Mouse (Mus musculus) small intestine, adult 2 months (tissue): Measurements from ENCODE around the gene Klf9. TPM values are rescaled to one million over a fixed set of nuclear protein-coding genes. Genes with fewer than 3 reads are reported as not detected.

Experiments
- H3K27ac ChIP-seq: fragments of 200-500 bp; 2 replicates; pipeline ENCODE4 v1.5.1; 2012; ENCODE audit warnings: low read depth, low read length, control low read depth, inconsistent platforms; ENCODE audit not compliant: insufficient read depth
- H3K27me3 ChIP-seq: fragments of 200-500 bp; 2 replicates; pipeline ENCODE4 v1.6.1; 2012; ENCODE audit warnings: mild to moderate bottlenecking, moderate library complexity, low read length, inconsistent platforms; ENCODE audit not compliant: control insufficient read depth, insufficient read depth
- H3K36me3 ChIP-seq: fragments of 200-500 bp; 2 replicates; pipeline ENCODE4 v1.6.1; 2012; ENCODE audit warnings: mild to moderate bottlenecking, low read length, control low read depth, inconsistent platforms; ENCODE audit not compliant: control insufficient read depth, insufficient read depth
- H3K4me1 ChIP-seq: fragments of 200-500 bp; 2 replicates; pipeline ENCODE4 v1.6.1; 2012; ENCODE audit warnings: low read length, inconsistent platforms, mixed read lengths; ENCODE audit not compliant: control insufficient read depth, insufficient read depth, insufficient read length
- H3K4me3 ChIP-seq: fragments of 200-500 bp; 2 replicates; pipeline ENCODE4 v1.5.1; 2012; ENCODE audit warnings: low read depth, mild to moderate bottlenecking, control low read depth, inconsistent platforms, low read length, moderate library complexity
- CTCF ChIP-seq: fragments of 200-500 bp; IDR thresholded peaks from 2 replicates; pipeline ENCODE4 v1.5.1; 2012; ENCODE audit warnings: low read depth, mild to moderate bottlenecking, control low read depth, inconsistent platforms, low read length, moderate library complexity, mixed read lengths; ENCODE audit not compliant: insufficient replicate concordance, insufficient read length; ENCODE audit errors: extremely low read depth
- POLR2A ChIP-seq: fragments of 200-500 bp; IDR thresholded peaks from 2 replicates; pipeline ENCODE4 v1.6.1; 2012; ENCODE audit warnings: low read depth, mild to moderate bottlenecking, control low read depth, inconsistent platforms, low read length, moderate library complexity
- WGBS: fragments of 180-500 bp; shearing (Covaris S2); methylation state at CpG from one replicate; pipeline ENCODE4 v1.1.7; 2018; 5-methylcytosine and 5-hydroxymethylcytosine counted together
- polyA plus RNA-seq: library from polyadenylated mRNA; depleted of rRNA; stranded (reverse); fragments of >200 nt; gene quantifications from 2 replicates; pipeline ENCODE4 v1.2.3, GENCODE M21; 2012

The Klf9 gene
- polyA plus RNA-seq, 1 experiment, result 16.2 TPM

GRCm38 (mm10) chr19:23153606-23154127, 12.6 kb downstream of the Klf9 start:
- H3K36me3 ChIP-seq, result no peaks in the 10 kb centered on the region
- peaks cover 32% of the 10 kb centered on the region for H3K4me1 ChIP-seq
- H3K27me3 ChIP-seq, result no peaks in the 10 kb centered on the region
- no peak overlapping the region for H3K4me3 ChIP-seq
- H3K27ac ChIP-seq, result no peak overlapping the region
- 89% methylated on average over 5 of the region's 5 CpGs for WGBS
- TF ChIP-seq CTCF, result no peak
- TF ChIP-seq POLR2A, result no peak

- Histone ChIP-seq H3K36me3 (peaks cover 4% of the 10 kb centered on the region), H3K4me1 (peaks cover 17% of the 10 kb centered on the region; the same call in 1 of the 2 replicates), H3K27ac (peak overlapping the region; percentile 16; the same call in 1 of the 2 replicates), H3K4me3 (no peak overlapping the region), H3K27me3 (no peaks in the 10 kb centered on the region)
- WGBS, result 68% methylated on average over 10 of the region's 10 CpGs
- TF ChIP-seq CTCF, result no peak
- TF ChIP-seq POLR2A, result no peak
Observed at GRCm38 (mm10) chr19:23159780-23160395, 18.9 kb downstream of the Klf9 start.

- TF ChIP-seq POLR2A (no peak), CTCF (no peak)
- H3K27ac ChIP-seq, result no peak overlapping the region
- 44% methylated on average over 8 of the region's 8 CpGs for WGBS
- H3K4me3 ChIP-seq, result no peak overlapping the region
- H3K36me3 ChIP-seq, result peaks cover 14% of the 10 kb centered on the region
- H3K27me3 ChIP-seq, result no peaks in the 10 kb centered on the region
- H3K4me1 ChIP-seq, result peaks cover 17% of the 10 kb centered on the region; the same call in 1 of the 2 replicates
Observed at GRCm38 (mm10) chr19:23162387-23162809, 21.4 kb downstream of the Klf9 start.

- H3K27ac ChIP-seq, result no peak overlapping the region
- no peak overlapping the region for H3K4me3 ChIP-seq
- H3K27me3 ChIP-seq, result no peaks in the 10 kb centered on the region
- H3K4me1 ChIP-seq, result peaks cover 17% of the 10 kb centered on the region; the same call in 1 of the 2 replicates
- peaks cover 14% of the 10 kb centered on the region for H3K36me3 ChIP-seq
- TF ChIP-seq POLR2A (no peak), CTCF (no peak)
- 80% methylated on average over 6 of the region's 6 CpGs for WGBS
Observed at GRCm38 (mm10) chr19:23162877-23163276, 21.9 kb downstream of the Klf9 start.

GRCm38 (mm10) chr19:23163361-23163760, 22.3 kb downstream of the Klf9 start:
- WGBS, result 26% methylated on average over 3 of the region's 3 CpGs
- no peak for TF ChIP-seq CTCF
- no peak for TF ChIP-seq POLR2A
- no peak overlapping the region for H3K4me3 ChIP-seq
- peaks cover 17% of the 10 kb centered on the region; the same call in 1 of the 2 replicates for H3K4me1 ChIP-seq
- no peak overlapping the region for H3K27ac ChIP-seq
- H3K36me3 ChIP-seq, result peaks cover 16% of the 10 kb centered on the region
- H3K27me3 ChIP-seq, result no peaks in the 10 kb centered on the region

GRCm38 (mm10) chr19:23164651-23165240, 23.7 kb downstream of the Klf9 start:
- TF ChIP-seq CTCF, result no peak
- no peak for TF ChIP-seq POLR2A
- no peak overlapping the region for H3K27ac ChIP-seq
- no peak overlapping the region for H3K4me3 ChIP-seq
- WGBS, result 94% methylated on average over 16 of the region's 16 CpGs
- H3K27me3 ChIP-seq, result no peaks in the 10 kb centered on the region
- H3K36me3 ChIP-seq, result peaks cover 21% of the 10 kb centered on the region
- peaks cover 14% of the 10 kb centered on the region; the same call in 1 of the 2 replicates for H3K4me1 ChIP-seq
